In the genomic region with DNA sequence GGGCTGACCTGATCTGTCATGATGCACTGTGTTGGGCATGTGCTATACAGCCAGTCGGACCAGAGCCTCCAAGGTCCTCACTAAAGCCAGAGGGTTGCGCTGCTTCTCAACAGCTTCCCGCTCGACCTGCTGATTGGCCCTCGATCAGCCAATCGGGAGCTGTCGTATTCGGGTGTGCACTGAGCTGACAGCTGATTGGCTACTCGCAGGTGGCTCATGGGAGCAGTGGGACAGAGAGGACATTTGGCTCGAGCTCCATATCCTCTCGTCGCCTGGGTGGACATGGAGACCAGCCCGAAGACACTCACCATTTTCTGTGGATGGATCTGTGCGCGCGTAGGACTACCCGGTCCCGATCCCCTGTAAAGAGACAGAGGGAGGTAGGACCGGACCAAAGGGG, we compare ENCODE assay signal across 18 mouse cellular contexts. TPM values are rescaled to one million over a fixed set of nuclear protein-coding genes. Genes with fewer than 3 reads are reported as not detected.
"Had no signal": no experiment of that assay in that cellular context is flagged by ENCODE, and none has a peak within 500 bp of the region (broad histone marks: within the 10 kb centered on the region; RNA-seq: fewer than 3 reads in every experiment).

No protein-coding gene starts in this region.

- H3K4me3 ChIP-seq: limb, embryonic 13.5 days; myocyte; neural tube, embryonic 15.5 days had no signal

- H3K36me3 ChIP-seq: limb, embryonic 13.5 days; neural tube, embryonic 15.5 days had no signal

- DNase-seq: kidney, adult 11 months; kidney, adult 9 months; kidney, postnatal 36 days; left cerebral cortex, postnatal 4 days; lung, adult 18-20 months; midbrain, embryonic 14.5 days; retina, postnatal 1 day; right cerebral cortex, postnatal 25 days had no signal

- H3K4me2 ChIP-seq: limb, embryonic 13.5 days; neural tube, embryonic 15.5 days had no signal

- H3K9me3 ChIP-seq: neural tube, embryonic 15.5 days had no signal

- H3K4me1 ChIP-seq: limb, embryonic 13.5 days; neural tube, embryonic 15.5 days had no signal

- H3K9ac ChIP-seq: limb, embryonic 13.5 days; liver, embryonic 14.5 days; neural tube, embryonic 15.5 days had no signal

- H3K27ac ChIP-seq: kidney, postnatal 0 days; limb, embryonic 13.5 days; liver, embryonic 14.5 days; neural tube, embryonic 15.5 days; stomach, postnatal 0 days had no signal

RNA-seq across cellular contexts. Expression of a gene that starts 2.3 kb away (rescaled TPM):
- polyA plus RNA-seq: kidney, postnatal 0 days; limb, embryonic 13.5 days; liver, adult 2 months; liver, embryonic 14.5 days; lung, embryonic 16.5 days; myocyte; neural tube, embryonic 11.5 days; neural tube, embryonic 15.5 days; small intestine, adult 2 months; stomach, postnatal 0 days had no signal
